In genomic region chr3:62402466-62402865, GRCm38 (mm10) we compare ENCODE assay signal across 31 mouse cellular contexts.
"Had no signal": no experiment of that assay in that cellular context is flagged by ENCODE, and none has a peak within 500 bp of the region (broad histone marks: within the 10 kb centered on the region; RNA-seq: fewer than 3 reads in every experiment).

No protein-coding gene starts in this region.

- H3K9ac ChIP-seq: limb, embryonic 12.5 days; limb, embryonic 13.5 days; limb, embryonic 15.5 days; liver, embryonic 12.5 days; liver, embryonic 13.5 days; liver, embryonic 14.5 days; liver, embryonic 15.5 days; lung, embryonic 14.5 days; lung, embryonic 15.5 days; midbrain, embryonic 12.5 days; midbrain, embryonic 13.5 days; midbrain, embryonic 15.5 days; neural tube, embryonic 12.5 days had no signal

- H3K9me3 ChIP-seq: limb, embryonic 10.5 days; limb, embryonic 12.5 days; limb, embryonic 13.5 days; limb, embryonic 15.5 days; liver, embryonic 12.5 days; liver, embryonic 13.5 days; liver, embryonic 15.5 days; lung, embryonic 15.5 days; megakaryocyte, embryonic 14.5 days; midbrain, embryonic 10.5 days; midbrain, embryonic 12.5 days; midbrain, embryonic 13.5 days; midbrain, embryonic 15.5 days; neural tube, embryonic 12.5 days had no signal

- H3K36me3 ChIP-seq: limb, embryonic 10.5 days; limb, embryonic 12.5 days; limb, embryonic 13.5 days; limb, embryonic 15.5 days; liver, embryonic 12.5 days; liver, embryonic 13.5 days; liver, embryonic 15.5 days; lung, embryonic 15.5 days; midbrain, embryonic 10.5 days; midbrain, embryonic 12.5 days; midbrain, embryonic 13.5 days; midbrain, embryonic 15.5 days; neural tube, embryonic 12.5 days had no signal

- DNase-seq: left cerebral cortex, postnatal 4 days; liver; liver, embryonic 13.5 days; lung, adult 18-20 months; lung, adult 2 months; lung, embryonic 14.5 days; lung, postnatal 10 days; lung, postnatal 14 days; lung, postnatal 36 days; lung, postnatal 4 days; midbrain, embryonic 14.5 days had no signal

- H3K27me3 ChIP-seq: limb, embryonic 12.5 days; limb, embryonic 13.5 days; limb, embryonic 15.5 days; liver, embryonic 12.5 days; liver, embryonic 13.5 days; liver, embryonic 15.5 days; lung, embryonic 15.5 days; megakaryocyte, embryonic 14.5 days; midbrain, embryonic 12.5 days; midbrain, embryonic 13.5 days; midbrain, embryonic 15.5 days; neural tube, embryonic 12.5 days had no signal

- H3K27ac ChIP-seq: limb, embryonic 10.5 days; limb, embryonic 12.5 days; limb, embryonic 13.5 days; limb, embryonic 15.5 days; liver, embryonic 12.5 days; liver, embryonic 13.5 days; liver, embryonic 14.5 days; liver, embryonic 15.5 days; lung, embryonic 15.5 days; macrophage; midbrain, embryonic 10.5 days; midbrain, embryonic 12.5 days; midbrain, embryonic 13.5 days; midbrain, embryonic 15.5 days; neural tube, embryonic 12.5 days had no signal

- H3K4me3 ChIP-seq: limb, embryonic 10.5 days; limb, embryonic 12.5 days; limb, embryonic 13.5 days; limb, embryonic 15.5 days; liver, embryonic 12.5 days; liver, embryonic 13.5 days; liver, embryonic 15.5 days; lung, embryonic 15.5 days; megakaryocyte, embryonic 14.5 days; midbrain, embryonic 10.5 days; midbrain, embryonic 12.5 days; midbrain, embryonic 13.5 days; midbrain, embryonic 15.5 days; myocyte; neural tube, embryonic 12.5 days had no signal

- ATAC-seq: liver, embryonic 12.5 days; lung, postnatal 0 days; midbrain, embryonic 13.5 days; midbrain, embryonic 15.5 days; midbrain, embryonic 16.5 days had no signal

- H3K4me2 ChIP-seq: limb, embryonic 12.5 days; limb, embryonic 13.5 days; limb, embryonic 15.5 days; liver, embryonic 11.5 days; liver, embryonic 12.5 days; liver, embryonic 13.5 days; liver, embryonic 15.5 days; lung, embryonic 14.5 days; lung, embryonic 15.5 days; midbrain, embryonic 11.5 days; midbrain, embryonic 12.5 days; midbrain, embryonic 13.5 days; midbrain, embryonic 15.5 days; neural tube, embryonic 12.5 days had no signal

- H3K4me1 ChIP-seq: liver, embryonic 12.5 days; liver, embryonic 13.5 days; liver, embryonic 15.5 days; megakaryocyte, embryonic 14.5 days; midbrain, embryonic 10.5 days; midbrain, embryonic 12.5 days; midbrain, embryonic 13.5 days; midbrain, embryonic 15.5 days; neural tube, embryonic 12.5 days had no signal
